Mouse (Mus musculus) intestine, embryonic 16.5 days (tissue): ENCODE measurements at regions not wholly inside any gene's neighbourhood (a gene's known extent, or its start where the extent isn't known, plus 50 kb on each side); places are given as distances from the start of the nearest gene placed in this dataset.
A peak's percentile ranks its signal among the peaks of the same experiment; 100 is the strongest.

Experiments
- ATAC-seq: fragments of 200-750 bp; cut with Nextera tagmentation; 2 replicates; pipeline ENCODE4 v1.8.0; 2017; ENCODE audit warnings: moderate TSS enrichment, moderate library complexity
- H3K27ac ChIP-seq: fragments of 300-500 bp; sonication (generic); 2 replicates; pipeline ENCODE4 v1.5.1; 2014; ENCODE audit warnings: mild to moderate bottlenecking, low read length
- H3K27me3 ChIP-seq: fragments of 300-500 bp; sonication (generic); replicated peaks from 2 replicates; pipeline ENCODE4 v1.6.1; 2014; ENCODE audit warnings: low read length, control low read depth, mixed read lengths; ENCODE audit not compliant: control insufficient read depth, insufficient read depth
- H3K36me3 ChIP-seq: fragments of 300-500 bp; sonication (generic); 2 replicates; pipeline ENCODE4 v1.6.1; 2014; ENCODE audit warnings: low read length, control low read depth; ENCODE audit not compliant: control insufficient read depth, insufficient read depth
- H3K4me1 ChIP-seq: fragments of 300-500 bp; sonication (generic); 2 replicates; pipeline ENCODE4 v1.6.1; 2014; ENCODE audit warnings: low read length, control low read depth, mixed read lengths; ENCODE audit not compliant: control insufficient read depth, insufficient read depth
- H3K4me2 ChIP-seq: fragments of 300-500 bp; sonication (generic); 2 replicates; pipeline ENCODE4 v1.6.1; 2014; ENCODE audit warnings: low read depth, low read length, control low read depth
- H3K4me3 ChIP-seq: fragments of 300-500 bp; sonication (generic); 2 replicates; pipeline ENCODE4 v1.5.1; 2014; ENCODE audit warnings: mild to moderate bottlenecking, low read length
- H3K9ac ChIP-seq: fragments of 300-500 bp; sonication (generic); 2 replicates; pipeline ENCODE4 v1.6.1; 2014; ENCODE audit warnings: low read depth, low read length
- H3K9me3 ChIP-seq: fragments of 300-500 bp; sonication (generic); 2 replicates; pipeline ENCODE4 v1.6.1; 2016; ENCODE audit warnings: low read length, control low read depth; ENCODE audit not compliant: control insufficient read depth
- WGBS: fragments of 180-500 bp; shearing (Covaris S2); extraction: QIAGEN DNeasy Blood & Tissue Kit; methylation state at CpG from one replicate; pipeline ENCODE4 v1.1.7; 2014; 5-methylcytosine and 5-hydroxymethylcytosine counted together

DNA sequence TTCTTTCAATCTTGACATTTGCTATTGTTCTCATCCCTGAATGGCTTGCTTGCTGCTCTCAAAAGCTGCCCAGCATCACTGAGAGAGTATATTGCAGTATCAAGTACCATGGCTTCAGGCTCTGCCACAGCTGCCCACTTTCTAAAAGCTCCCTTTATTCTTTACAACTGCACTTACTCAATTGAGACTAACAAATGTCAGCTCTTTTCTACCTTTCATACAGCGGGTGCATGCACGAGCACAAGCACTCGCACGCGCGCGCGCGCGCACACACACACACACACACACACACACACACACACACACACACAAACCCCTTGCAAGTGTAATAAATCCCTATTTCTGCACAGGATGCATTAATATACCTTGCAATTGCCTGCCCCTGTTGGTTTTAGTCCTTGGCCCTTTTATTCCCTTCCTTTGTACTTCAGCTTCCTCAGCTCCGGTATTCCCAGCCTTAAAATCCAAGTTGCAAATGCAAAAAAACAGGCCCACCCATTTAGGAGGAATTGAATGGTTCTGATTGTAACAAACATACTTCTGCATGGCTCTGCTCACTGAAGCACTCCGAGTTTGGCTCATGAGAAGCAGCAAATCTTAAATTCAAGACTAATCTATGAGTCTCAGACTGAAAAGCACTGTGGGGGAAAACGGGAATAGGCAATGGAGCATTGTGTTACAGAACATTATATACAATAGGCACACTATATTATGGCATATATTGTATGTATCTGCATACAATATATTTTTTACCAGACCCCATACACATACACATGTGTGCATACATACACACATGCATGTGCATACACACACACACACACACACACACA is 447.7 kb upstream of the Btbd3 start:
- Histone ChIP-seq H3K9ac (no peak overlapping the region), H3K36me3 (no peaks in the 10 kb centered on the region), H3K4me3 (no peak overlapping the region), H3K4me1 (no peaks in the 10 kb centered on the region), H3K4me2 (no peak overlapping the region), H3K9me3 (no peaks in the 10 kb centered on the region), H3K27me3 (no peaks in the 10 kb centered on the region), H3K27ac (no peak overlapping the region)
- no peak for ATAC-seq
- 78% methylated on average over 13 of the region's 13 CpGs for WGBS

DNA sequence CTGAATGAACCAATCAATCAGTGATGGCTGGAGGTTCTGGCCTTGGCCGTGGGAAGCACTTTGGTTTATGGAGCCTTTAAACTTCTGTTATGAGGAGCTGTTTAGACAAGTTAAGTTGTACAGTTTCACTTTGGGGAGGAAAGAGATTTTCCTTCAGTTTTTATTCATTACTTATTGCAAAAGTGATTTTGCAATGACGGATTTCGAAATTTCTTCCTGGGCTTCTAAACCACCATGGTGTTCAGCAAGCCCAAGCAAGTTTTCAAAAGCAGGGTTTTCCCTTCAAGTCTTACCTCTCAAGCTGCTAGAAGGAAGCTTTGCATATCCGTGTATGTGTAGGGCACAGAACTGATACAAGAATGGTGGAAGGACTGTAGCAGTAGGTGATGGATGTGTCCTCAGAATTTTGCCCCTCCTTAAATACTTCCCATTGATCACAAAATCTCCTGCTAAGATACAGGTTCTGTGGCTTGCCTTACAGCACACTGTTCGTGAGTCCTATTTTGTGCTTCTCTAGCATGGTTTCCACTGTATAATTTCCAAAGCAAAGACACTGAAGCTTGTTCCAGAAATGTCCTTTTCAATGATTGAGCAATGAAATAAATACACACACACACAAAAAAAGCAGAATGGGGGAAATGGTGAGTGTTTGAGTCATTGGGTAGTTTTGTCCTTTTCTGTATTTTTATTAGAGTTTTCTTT is 448.6 kb upstream of the Btbd3 start:
- 73% methylated on average over 5 of the region's 5 CpGs for WGBS
- Histone ChIP-seq H3K4me3 (no peak overlapping the region), H3K27ac (no peak overlapping the region), H3K36me3 (no peaks in the 10 kb centered on the region), H3K9ac (no peak overlapping the region), H3K27me3 (no peaks in the 10 kb centered on the region), H3K4me1 (no peaks in the 10 kb centered on the region), H3K4me2 (no peak overlapping the region), H3K9me3 (no peaks in the 10 kb centered on the region)
- ATAC-seq: no peak

DNA sequence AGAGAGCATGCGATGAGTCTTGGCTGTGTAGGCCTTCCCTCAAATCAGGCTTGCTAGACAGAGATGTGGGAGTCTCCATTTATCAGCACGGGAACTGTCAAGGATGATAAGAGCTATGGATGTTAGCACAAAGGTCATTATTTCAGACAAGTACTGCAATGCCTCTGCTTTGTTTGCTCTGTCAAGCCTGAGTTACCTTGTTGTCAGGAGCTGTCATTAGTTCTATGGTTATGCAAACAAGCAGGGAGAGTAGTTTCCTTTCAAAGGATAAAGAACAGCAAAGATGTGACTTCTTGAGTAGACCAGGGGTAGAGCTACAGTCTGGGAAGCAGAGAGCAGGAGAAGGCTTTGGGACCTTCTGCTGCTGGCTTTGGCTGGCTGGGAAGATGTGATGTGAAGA is 461.5 kb upstream of the Btbd3 start:
- no peak overlapping the region for H3K4me2 ChIP-seq
- H3K27me3 ChIP-seq: no peaks in the 10 kb centered on the region
- no peak overlapping the region for H3K9ac ChIP-seq
- no peaks in the 10 kb centered on the region for H3K9me3 ChIP-seq
- H3K27ac ChIP-seq: no peak overlapping the region
- no peak overlapping the region for H3K4me3 ChIP-seq
- H3K36me3 ChIP-seq: no peaks in the 10 kb centered on the region
- ATAC-seq: no peak
- 61% methylated on average over 2 of the region's 2 CpGs for WGBS
- H3K4me1 ChIP-seq: no peaks in the 10 kb centered on the region

DNA sequence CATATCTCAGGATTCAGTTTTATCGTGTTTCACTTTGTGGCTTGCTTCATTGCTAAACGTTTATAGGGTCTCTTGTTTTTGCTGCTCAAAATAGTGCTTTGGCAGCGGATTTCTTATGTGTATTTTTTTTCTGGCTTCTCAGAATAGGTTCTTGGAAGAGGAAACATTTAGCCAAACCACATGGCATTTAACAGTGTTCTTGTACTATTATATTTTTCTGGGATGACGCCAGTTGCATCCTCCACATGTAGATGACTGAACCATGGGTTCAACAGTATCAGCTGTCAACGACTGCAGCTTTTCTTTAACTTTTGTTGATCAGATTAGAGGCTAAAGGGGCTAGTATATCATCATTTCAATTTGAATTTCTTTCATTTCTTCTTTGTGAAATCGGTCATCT is 472.3 kb upstream of the Btbd3 start:
- no peaks in the 10 kb centered on the region for H3K27me3 ChIP-seq
- no peak overlapping the region for H3K4me3 ChIP-seq
- H3K27ac ChIP-seq: no peak overlapping the region
- H3K4me1 ChIP-seq: no peaks in the 10 kb centered on the region
- 80% methylated on average over 6 of the region's 6 CpGs for WGBS
- H3K36me3 ChIP-seq: no peaks in the 10 kb centered on the region
- ATAC-seq: no peak
- no peak overlapping the region for H3K9ac ChIP-seq
- no peaks in the 10 kb centered on the region for H3K9me3 ChIP-seq
- H3K4me2 ChIP-seq: no peak overlapping the region

DNA sequence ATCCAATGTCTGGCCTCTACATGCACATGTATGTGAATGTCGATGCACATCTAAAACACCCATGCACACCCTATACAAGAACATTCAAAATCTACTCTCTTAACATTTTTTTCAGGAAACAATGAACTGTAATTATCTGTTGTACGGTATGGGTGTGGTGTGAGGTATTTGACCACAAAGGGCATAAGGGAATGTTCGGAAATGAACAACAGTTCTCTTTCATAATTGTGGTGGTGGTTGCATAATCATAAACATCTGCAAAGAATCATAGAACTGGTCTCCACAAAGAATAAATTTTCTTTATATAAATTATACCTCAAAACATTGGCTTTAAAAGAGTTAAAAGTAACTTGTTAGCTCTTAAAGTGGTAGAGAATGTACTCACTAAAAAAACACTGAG is 478.9 kb upstream of the Btbd3 start:
- no peak overlapping the region for H3K9ac ChIP-seq
- no peaks in the 10 kb centered on the region for H3K4me1 ChIP-seq
- 94% methylated on average over 3 of the region's 3 CpGs for WGBS
- H3K36me3 ChIP-seq: no peaks in the 10 kb centered on the region
- H3K27me3 ChIP-seq: no peaks in the 10 kb centered on the region
- H3K27ac ChIP-seq: no peak overlapping the region
- no peaks in the 10 kb centered on the region for H3K9me3 ChIP-seq
- no peak overlapping the region for H3K4me2 ChIP-seq
- no peak overlapping the region for H3K4me3 ChIP-seq
- no peak for ATAC-seq

GRCm38 (mm10) chr2:137764785-137765184 is 491.6 kb upstream of the Btbd3 start:
- Histone ChIP-seq H3K27ac (no peak overlapping the region), H3K4me2 (no peak overlapping the region), H3K27me3 (no peaks in the 10 kb centered on the region), H3K9ac (no peak overlapping the region), H3K4me3 (no peak overlapping the region), H3K9me3 (no peaks in the 10 kb centered on the region), H3K4me1 (no peaks in the 10 kb centered on the region), H3K36me3 (no peaks in the 10 kb centered on the region)
- peak; percentile 60 for ATAC-seq

DNA sequence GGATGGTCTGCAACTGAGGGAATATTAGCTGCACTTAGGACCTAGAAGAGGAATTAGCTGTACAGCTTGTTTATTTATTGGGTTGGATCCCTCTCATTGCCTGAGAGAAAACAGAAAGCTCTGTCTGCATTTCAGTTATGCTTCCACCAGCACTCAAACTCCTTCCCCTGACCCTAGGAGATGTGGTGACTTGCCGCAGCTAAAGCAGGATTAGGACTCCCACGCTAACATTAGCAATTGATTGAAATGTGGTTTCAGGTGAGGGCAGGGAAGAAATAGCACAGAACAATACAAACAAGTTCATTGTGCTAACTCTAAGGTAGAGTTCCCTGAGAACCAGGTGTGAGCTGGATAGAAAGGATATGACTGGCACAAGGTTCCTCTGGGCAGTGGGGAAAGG is 496.9 kb upstream of the Btbd3 start:
- H3K36me3 ChIP-seq: no peaks in the 10 kb centered on the region
- H3K27ac ChIP-seq: no peak overlapping the region
- H3K4me3 ChIP-seq: no peak overlapping the region
- H3K4me1 ChIP-seq: no peaks in the 10 kb centered on the region
- no peak for ATAC-seq
- no peaks in the 10 kb centered on the region for H3K9me3 ChIP-seq
- no peak overlapping the region for H3K4me2 ChIP-seq
- WGBS: 62% methylated on average over 2 of the region's 2 CpGs
- H3K9ac ChIP-seq: no peak overlapping the region
- H3K27me3 ChIP-seq: no peaks in the 10 kb centered on the region

DNA sequence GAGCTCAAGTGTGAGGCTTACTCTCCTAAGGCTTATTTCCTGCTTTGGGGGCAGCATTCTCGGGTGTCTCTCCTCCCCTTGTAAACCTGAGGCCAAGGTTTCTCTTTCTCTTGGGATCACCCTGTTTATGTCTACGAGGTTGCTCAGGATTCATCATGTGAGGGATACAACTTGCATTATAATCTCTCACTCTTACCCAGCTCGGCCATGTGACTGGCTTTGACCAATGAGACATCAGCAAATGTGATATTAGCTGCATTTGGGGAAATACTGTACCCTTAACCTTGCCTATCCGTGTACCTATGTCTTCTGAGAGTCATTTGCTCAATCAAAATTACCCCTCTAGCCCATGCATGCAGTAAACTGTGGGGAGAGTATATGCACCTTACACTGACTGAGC is 498.0 kb upstream of the Btbd3 start:
- Histone ChIP-seq H3K9me3 (no peaks in the 10 kb centered on the region), H3K36me3 (no peaks in the 10 kb centered on the region), H3K4me3 (no peak overlapping the region), H3K27me3 (no peaks in the 10 kb centered on the region), H3K27ac (no peak overlapping the region), H3K4me2 (no peak overlapping the region), H3K4me1 (no peaks in the 10 kb centered on the region), H3K9ac (no peak overlapping the region)
- no peak for ATAC-seq
- WGBS: 71% methylated on average over 4 of the region's 4 CpGs

- Histone ChIP-seq H3K27ac (no peak overlapping the region), H3K36me3 (no peaks in the 10 kb centered on the region), H3K4me2 (no peak overlapping the region), H3K4me1 (no peaks in the 10 kb centered on the region), H3K9me3 (no peaks in the 10 kb centered on the region), H3K9ac (no peak overlapping the region), H3K4me3 (no peak overlapping the region), H3K27me3 (no peaks in the 10 kb centered on the region)
- WGBS: 37% methylated on average over 13 of the region's 13 CpGs
- ATAC-seq: peak; percentile 44; the same call in 1 of the 2 replicates
These were observed 498.8 kb upstream of the Btbd3 start for GRCm38 (mm10) chr2:137757231-137758212.
